Mouse (Mus musculus) liver, adult 10 weeks (tissue): ENCODE measurements around the gene Spdl1. TPM values are rescaled to one million over a fixed set of nuclear protein-coding genes. Genes with fewer than 3 reads are reported as not detected.

ENCODE experiments used
- polyA plus RNA-seq: library from polyadenylated mRNA; stranded (reverse); fragments of 350-450 nt; fragmentation: Illumina TruSeq; extraction: RNeasy Lipid Tissue Mini Kit (QIAGEN cat#74804); gene quantifications from one replicate; pipeline ENCODE4 v1.2.3, GENCODE M21; 2014; ENCODE audit warnings: low read depth, low replicate concordance

Spdl1 gene
- 0.19 TPM for polyA plus RNA-seq

DNA sequence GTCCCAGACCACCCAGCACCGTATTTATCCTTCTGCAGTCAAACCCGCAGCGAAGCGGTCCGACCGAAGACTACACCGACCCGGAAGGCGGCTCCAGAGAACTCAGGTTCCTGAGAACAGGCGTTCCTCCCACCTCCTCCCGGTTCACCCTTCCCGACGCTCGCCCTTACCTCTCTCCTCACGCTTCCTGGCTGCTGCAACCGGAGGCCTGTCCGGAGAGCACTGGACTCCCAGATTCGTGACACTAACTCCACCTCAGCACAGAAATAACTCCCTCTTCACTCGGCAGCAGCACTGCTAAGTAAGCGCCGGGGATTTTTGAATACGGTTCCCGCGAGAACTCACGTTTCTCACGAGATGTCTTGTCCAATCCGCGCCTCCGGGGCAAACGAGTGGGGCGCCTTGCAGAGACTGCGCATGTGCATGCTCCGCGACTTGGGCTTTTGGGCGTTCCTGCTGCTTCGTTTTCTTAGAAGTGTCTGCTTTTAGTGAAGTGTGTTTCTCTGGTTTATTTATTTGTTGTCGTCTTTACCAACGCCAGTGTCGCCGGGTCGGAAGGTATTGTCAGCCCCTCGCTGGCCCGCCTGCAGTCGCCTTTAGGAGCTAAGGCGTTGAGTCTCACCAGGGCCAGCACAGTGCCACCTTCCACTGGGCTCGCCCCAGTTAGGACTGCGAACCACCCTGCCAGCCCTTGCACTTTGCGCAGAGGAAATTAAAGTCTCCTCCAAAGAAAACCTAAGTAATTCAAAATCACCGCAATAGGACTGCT is at the start of gene Spdl1:
Spdl1 (minus strand) TSS at position 324 of the 769 bp plus-strand sequence.

DNA sequence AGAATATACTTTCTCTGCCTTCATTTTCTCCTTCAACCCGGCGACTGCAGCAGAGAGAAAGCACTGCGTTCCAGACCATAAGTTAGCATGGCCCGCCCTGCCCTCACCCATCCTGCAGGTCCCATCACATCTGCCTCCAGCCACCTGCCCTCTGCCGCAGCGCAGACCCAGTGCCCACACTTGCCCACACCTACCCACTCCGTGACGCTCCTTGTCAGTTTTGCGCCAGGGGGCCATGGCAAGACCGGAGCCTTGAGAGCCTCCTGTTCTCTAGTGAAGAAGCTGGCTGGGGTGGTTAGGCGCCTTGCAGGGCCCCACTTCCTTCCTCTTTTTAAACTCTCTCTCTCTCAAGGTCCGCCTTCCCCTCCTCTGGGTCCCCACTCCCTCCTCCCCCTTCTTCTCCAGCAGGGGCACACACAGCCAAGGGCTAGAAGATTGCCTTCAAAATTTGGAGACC is 49.8 kb downstream of the Spdl1 start, which contains the start of gene Dock2:
Dock2 (minus strand) TSS at position 306 of the 457 bp plus-strand sequence.

Other genes with a start within 250 kb of the Spdl1 start
- gene Dock2, start 49.7 kb downstream of the Spdl1 start, polyA plus RNA-seq, result 0.69 TPM